Mouse (Mus musculus) CD4-positive naive resting alpha-beta T cell, adult 76 days (primary cell): Measurements from ENCODE around the gene Klk13. TPM values are rescaled to one million over a fixed set of nuclear protein-coding genes. Genes with fewer than 3 reads are reported as not detected.

Experiments
- total RNA-seq: library from RNA; stranded (reverse); gene quantifications from one replicate; pipeline ENCODE4 v1.2.4, GENCODE M21; 2023

Klk13 gene
- not detected for total RNA-seq

GRCm38 (mm10) chr7:43712267-43712666 lies at the start of gene Klk13:
TSS of gene Klk13 (plus strand) at chr7:43712567.

GRCm38 (mm10) chr7:43671809-43672580 lies 40.4 kb upstream of the Klk13 start, which contains the start of gene Ctu1:
TSS of gene Ctu1 (plus strand) at chr7:43672016.

DNA sequence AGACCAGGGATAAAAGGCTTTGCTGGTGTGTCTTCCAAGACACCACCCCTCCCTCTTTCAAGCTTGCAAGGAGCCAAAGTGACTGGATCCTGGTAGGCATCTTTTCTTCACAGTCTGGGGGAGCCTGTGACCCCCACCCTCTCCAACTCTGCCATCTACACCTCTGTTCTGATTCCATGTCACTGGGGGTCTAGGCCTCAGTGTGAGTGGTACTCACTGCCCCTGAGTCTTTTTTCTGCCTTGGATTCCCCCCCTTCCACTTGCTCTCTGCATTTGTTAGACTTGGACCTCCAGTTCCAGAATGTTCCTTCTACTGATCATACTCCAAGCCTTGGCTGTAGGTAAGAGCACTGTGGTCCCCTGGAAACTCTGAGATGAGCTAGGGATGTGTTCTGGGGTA lies 22.2 kb upstream of the Klk13 start, which contains the start of gene Klk14:
Gene Klk14, plus strand, starts transcription at position 301 of the 400 bp plus-strand sequence.

GRCm38 (mm10) chr7:43768597-43768996 lies 56.2 kb downstream of the Klk13 start, which contains the start of gene Klk12:
TSS of gene Klk12 (plus strand) at chr7:43768897.

DNA sequence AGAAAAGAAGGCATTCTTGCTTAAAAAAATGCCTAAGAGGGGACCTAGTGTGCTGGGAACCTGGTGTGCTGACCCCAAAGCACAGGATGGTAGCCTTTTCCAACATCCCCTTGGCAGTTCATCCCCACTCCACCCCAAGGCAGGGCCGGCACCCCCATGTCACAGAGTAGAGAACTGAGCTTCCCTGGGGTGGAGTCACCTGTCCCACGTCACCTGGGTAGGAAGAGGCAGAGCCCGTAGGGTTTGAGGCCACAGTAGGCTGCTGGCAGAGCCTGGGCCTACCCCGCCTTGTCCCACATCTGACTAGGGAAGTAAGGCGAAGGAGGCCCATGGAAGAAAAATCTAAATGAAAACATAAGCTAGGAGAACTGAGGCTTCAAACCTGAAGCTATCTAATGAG lies 62.0 kb downstream of the Klk13 start, which contains the start of gene Klk11:
Gene Klk11, plus strand, starts transcription at position 241 of the 400 bp plus-strand sequence.

Other genes starting within 250 kb of the Klk13 start
- 1.3 TPM for gene Vsig10l, start 249.4 kb upstream of the Klk13 start, total RNA-seq
- gene Iglon5, start 222.5 kb upstream of the Klk13 start, total RNA-seq = not detected
- not detected for gene 4931406B18Rik, start 206.6 kb upstream of the Klk13 start, total RNA-seq
- gene Cd33, start 168.1 kb upstream of the Klk13 start, total RNA-seq = 1.7 TPM
- gene Zfp658, start 150.3 kb upstream of the Klk13 start, total RNA-seq = 4.1 TPM
- 12.8 TPM for gene Zfp719, start 133.0 kb upstream of the Klk13 start, total RNA-seq
- not detected for gene Zfp819, start 105.4 kb upstream of the Klk13 start, total RNA-seq
- not detected for gene Ceacam18, start 77.9 kb upstream of the Klk13 start, total RNA-seq
- 4.0 TPM for gene Siglece, start 52.4 kb upstream of the Klk13 start, total RNA-seq
- gene Ctu1, start 40.6 kb upstream of the Klk13 start, total RNA-seq = 6.6 TPM
- gene Klk14, start 22.1 kb upstream of the Klk13 start, total RNA-seq = not detected
- not detected for gene Klk12, start 56.3 kb downstream of the Klk13 start, total RNA-seq
- not detected for gene Klk11, start 62.0 kb downstream of the Klk13 start, total RNA-seq
- not detected for gene Klk10, start 68.5 kb downstream of the Klk13 start, total RNA-seq
- not detected for gene Klk9, start 79.3 kb downstream of the Klk13 start, total RNA-seq
- 92.4 TPM for gene Klk8, start 85.0 kb downstream of the Klk13 start, total RNA-seq
- not detected for gene Klk7, start 98.7 kb downstream of the Klk13 start, total RNA-seq
- gene Klk6, start 111.9 kb downstream of the Klk13 start, total RNA-seq = not detected
- not detected for gene Klk5, start 129.4 kb downstream of the Klk13 start, total RNA-seq
- gene Klk4, start 168.6 kb downstream of the Klk13 start, total RNA-seq = not detected
- not detected for gene Klk15, start 221.2 kb downstream of the Klk13 start, total RNA-seq
- not detected for gene Klk1b8, start 238.1 kb downstream of the Klk13 start, total RNA-seq